Mouse (Mus musculus) hematopoietic stem cell, adult 5-6 weeks (primary cell): ENCODE measurements around the gene Rtn4. TPM values are rescaled to one million over a fixed set of nuclear protein-coding genes. Genes with fewer than 3 reads are reported as not detected.

ENCODE experiments used
- ATAC-seq, 2 experiments: fragments of 125-278 bp in 1 of 2; replicated peaks in 1 of 2; 2 replicates each; pipeline ENCODE4 v1.8.0; 2016 to 2017; ENCODE audit warnings: inconsistent platforms in 2 of 2, mild to moderate bottlenecking in 2 of 2, moderate number of reproducible peaks in 2 of 2, low read depth in 1 of 2, moderate TSS enrichment in 1 of 2; ENCODE audit not compliant: low FRiP score in 2 of 2, poor library complexity in 2 of 2, severe bottlenecking in 2 of 2, insufficient read depth in 1 of 2, low TSS enrichment in 1 of 2
- total RNA-seq: library from RNA; stranded (forward); fragments of 172-1452, 232-1000 nt; gene quantifications from 2 replicates; pipeline ENCODE4 v1.2.3, GENCODE M21; 2017

The Rtn4 gene
- total RNA-seq, 1 experiment from 2014 or later = 126 TPM

- no peak for ATAC-seq
Measured at GRCm38 (mm10) chr11:29778936-29779335, 86.2 kb downstream of the Rtn4 start.

DNA sequence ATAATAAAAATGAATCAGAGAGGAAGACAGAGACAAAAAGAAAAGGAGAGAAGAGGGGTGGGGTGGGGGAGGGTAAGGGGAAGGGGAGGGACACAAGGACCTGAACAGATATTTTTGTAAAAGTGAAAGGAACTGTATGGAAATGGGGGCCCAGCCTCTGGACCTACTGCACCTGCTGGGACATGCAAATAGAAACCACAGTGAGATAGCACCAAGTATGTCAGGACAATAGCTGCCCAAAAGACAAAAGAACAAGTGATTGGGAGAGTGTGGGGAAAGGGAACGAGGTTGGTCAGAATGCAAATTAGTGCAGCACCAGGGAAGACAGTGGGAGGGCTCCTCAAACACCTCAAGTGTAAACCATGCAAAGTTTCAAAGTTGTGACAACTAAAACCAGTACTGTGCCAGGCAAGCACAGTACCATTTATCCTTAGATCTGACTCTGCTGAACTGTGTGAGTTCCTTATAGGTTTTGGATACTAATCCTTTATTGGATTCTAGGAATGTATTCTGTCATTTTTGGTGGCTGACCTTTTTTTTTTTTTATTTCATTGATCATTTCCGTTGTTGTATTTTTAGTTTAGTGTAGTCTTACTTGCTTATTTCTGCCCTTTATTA lies 86.8 kb downstream of the Rtn4 start:
- no peak for ATAC-seq

GRCm38 (mm10) chr11:29786583-29787219 lies 94.0 kb downstream of the Rtn4 start:
- ATAC-seq = peak; percentile 57 to 60; a peak in 2 of 4 replicates

- ATAC-seq = peak in 1 of 2 experiments; percentile 26; a peak in 1 of 4 replicates
Measured at GRCm38 (mm10) chr11:29787473-29787872, 94.7 kb downstream of the Rtn4 start.

GRCm38 (mm10) chr11:29788499-29788898 lies 95.8 kb downstream of the Rtn4 start:
- ATAC-seq = no peak

DNA sequence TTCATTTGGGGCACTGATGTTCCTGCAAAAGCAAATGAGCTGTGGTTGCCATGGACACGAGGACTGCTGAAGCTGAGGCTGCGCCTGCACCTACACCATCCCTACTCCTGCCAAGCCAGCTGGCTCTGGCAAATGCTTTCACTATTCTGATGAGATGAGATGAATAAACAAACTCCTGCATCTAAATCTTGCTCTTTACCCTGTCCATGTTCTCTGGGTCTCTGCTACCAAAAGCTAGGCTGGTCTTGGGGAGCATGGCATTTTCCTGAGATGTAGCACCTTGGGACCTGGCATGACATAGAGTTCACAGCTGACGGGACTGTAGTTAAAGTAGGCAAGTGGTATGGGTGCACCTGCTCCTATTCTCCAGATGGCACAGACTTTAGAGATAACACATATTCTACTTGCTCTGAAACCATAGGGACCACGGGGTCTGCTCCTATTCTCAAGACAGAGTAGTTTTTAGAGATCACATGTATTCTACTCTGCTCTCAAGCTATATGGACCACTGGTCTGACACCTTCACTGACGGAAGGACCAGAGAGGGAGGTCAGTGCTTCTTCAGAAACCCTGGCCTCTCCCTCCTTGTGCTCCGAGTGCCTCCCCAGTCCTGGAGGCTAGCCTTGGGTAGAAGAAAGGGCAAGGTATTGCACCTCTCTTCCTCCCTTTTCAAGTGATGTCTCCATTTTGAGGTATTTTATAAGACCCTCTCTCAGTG lies 96.3 kb downstream of the Rtn4 start:
- ATAC-seq = no peak

- ATAC-seq = no peak
Measured at GRCm38 (mm10) chr11:29790796-29791195, 98.0 kb downstream of the Rtn4 start.

Other genes with a start within 250 kb of the Rtn4 start
- 50.8 and 60.4 TPM in 2 replicates for gene Prorsd1, start 177.9 kb upstream of the Rtn4 start, total RNA-seq
- gene Mtif2, start 166.5 kb upstream of the Rtn4 start, total RNA-seq = 66.2 and 80.5 TPM in 2 replicates
- gene Clhc1, start 145.0 kb upstream of the Rtn4 start, total RNA-seq = not detected in 2 replicates
- gene Rps27a, start 144.8 kb upstream of the Rtn4 start, total RNA-seq = 774 and 1,451 TPM in 2 replicates
- not detected in 2 replicates for gene 4931440F15Rik, start 132.7 kb downstream of the Rtn4 start, total RNA-seq